Mouse (Mus musculus): Measurements from ENCODE around the gene Orc2. TPM values are rescaled to one million over a fixed set of nuclear protein-coding genes. Genes with fewer than 3 reads are reported as not detected.

Gene Orc2
- 1.1 and 1.2 TPM in 2 replicates for polyA plus RNA-seq (2012; rRNA removed; ENCODE audit: low replicate concordance)

GRCm38 (mm10) chr1:58504577-58505254 lies at the start of gene Orc2:
Gene Orc2, minus strand, starts transcription at chr1:58505109.

DNA sequence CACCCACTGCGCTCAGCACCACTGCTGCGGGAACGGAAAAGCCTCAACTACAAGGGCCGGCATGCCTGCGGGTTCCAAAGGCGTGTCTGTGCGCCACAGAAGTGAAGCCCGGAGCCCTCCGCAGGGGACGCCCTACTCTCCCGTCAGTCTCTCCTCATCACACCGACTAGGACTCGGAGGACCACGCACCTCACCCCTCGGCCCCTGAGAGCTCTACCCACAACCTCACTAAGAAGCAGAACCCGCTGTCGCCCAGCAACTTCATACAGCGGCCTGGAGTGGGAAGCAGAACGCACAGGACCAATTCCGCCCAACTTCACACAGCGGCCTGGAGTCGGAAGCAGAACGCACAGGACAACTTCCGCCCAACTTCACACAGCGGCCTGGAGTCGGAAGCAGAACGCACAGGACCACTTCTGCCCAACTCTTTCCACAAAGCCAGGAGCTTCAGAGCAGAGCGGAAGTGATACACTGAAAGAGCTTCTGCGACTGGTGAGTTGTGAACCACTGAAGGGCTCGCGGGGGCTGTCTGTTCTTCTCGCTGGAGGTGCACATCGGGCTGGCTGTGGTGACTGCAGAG lies 59.7 kb downstream of the Orc2 start, which contains the start of the genes Nif3l1 and Ppil3:
TSS of gene Nif3l1 (plus strand) at position 9 of the 580 bp plus-strand sequence.
TSS of gene Ppil3 (minus strand) at position 344 of the 580 bp plus-strand sequence.

GRCm38 (mm10) chr1:58423371-58424248 lies 81.3 kb downstream of the Orc2 start, which contains the start of gene Clk1:
Gene Clk1, minus strand, starts transcription at chr1:58424066.

Other genes with a start within 250 kb of the Orc2 start
- gene Aox2, start 226.8 kb downstream of the Orc2 start, polyA plus RNA-seq (2012; rRNA removed; ENCODE audit: low replicate concordance), result not detected in 2 replicates
- gene Bzw1, start 112.2 kb downstream of the Orc2 start, polyA plus RNA-seq (2012; rRNA removed; ENCODE audit: low replicate concordance), result 4.3 and 6.8 TPM in 2 replicates
- gene Clk1, start 81.0 kb downstream of the Orc2 start, polyA plus RNA-seq (2012; rRNA removed; ENCODE audit: low replicate concordance), result 4.2 and 6.0 TPM in 2 replicates
- gene Nif3l1, start 60.0 kb downstream of the Orc2 start, polyA plus RNA-seq (2012; rRNA removed; ENCODE audit: low replicate concordance), result 5.3 and 7.0 TPM in 2 replicates
- 4.8 and 5.5 TPM in 2 replicates for gene Ppil3, start 59.6 kb downstream of the Orc2 start, polyA plus RNA-seq (2012; rRNA removed; ENCODE audit: low replicate concordance)
- 0.14 and 0.42 TPM in 2 replicates for gene Fam126b, start 81.2 kb upstream of the Orc2 start, polyA plus RNA-seq (2012; rRNA removed; ENCODE audit: low replicate concordance)
- 7.8 and 12.0 TPM in 2 replicates for gene Ndufb3, start 81.3 kb upstream of the Orc2 start, polyA plus RNA-seq (2012; rRNA removed; ENCODE audit: low replicate concordance)
- 0.12 and 0.60 TPM in 2 replicates for gene Als2cr12, start 190.9 kb upstream of the Orc2 start, polyA plus RNA-seq (2012; rRNA removed; ENCODE audit: low replicate concordance)
- gene Cflar, start 206.4 kb upstream of the Orc2 start, polyA plus RNA-seq (2012; rRNA removed; ENCODE audit: low replicate concordance), result 13.1 and 18.3 TPM in 2 replicates